Mouse (Mus musculus) bone marrow macrophage, adult 2 months (primary cell): ENCODE results near the gene Cpm. TPM values are rescaled to one million over a fixed set of nuclear protein-coding genes. Genes with fewer than 3 reads are reported as not detected.

Source experiments
- H3K27ac ChIP-seq: 2 replicates; pipeline ENCODE4 v1.5.1; 2012; ENCODE audit warnings: low read depth, low read length; ENCODE audit not compliant: insufficient read depth
- H3K4me1 ChIP-seq: 2 replicates; pipeline ENCODE4 v1.6.1; 2012; ENCODE audit warnings: low read length; ENCODE audit not compliant: control insufficient read depth, insufficient read depth
- H3K4me3 ChIP-seq: 2 replicates; pipeline ENCODE4 v1.5.1; 2012; ENCODE audit warnings: mild to moderate bottlenecking, low read length, moderate library complexity; ENCODE audit not compliant: insufficient read depth
- CTCF ChIP-seq: IDR thresholded peaks from 2 replicates; pipeline ENCODE4 v1.5.1; 2012; ENCODE audit warnings: low read depth, mild to moderate bottlenecking, low read length, moderate library complexity
- POLR2A ChIP-seq: IDR thresholded peaks from 2 replicates; pipeline ENCODE4 v1.6.1; 2012; ENCODE audit warnings: mild to moderate bottlenecking, low read depth, low read length, borderline replicate concordance
- polyA plus RNA-seq: library from polyadenylated mRNA; stranded (reverse); fragments of >200 nt; gene quantifications from 2 replicates; pipeline ENCODE4 v1.2.4, GENCODE M21; 2012; ENCODE audit not compliant: missing spikeins, insufficient read depth, insufficient read length

The Cpm gene
- polyA plus RNA-seq, 1 experiment = not detected

GRCm38 (mm10) chr10:117705806-117706205 lies 76.5 kb downstream of the Cpm start:
- Histone ChIP-seq H3K4me1 (peaks cover 11% of the 10 kb centered on the region), H3K4me3 (no peak overlapping the region), H3K27ac (no peak overlapping the region)
- TF ChIP-seq POLR2A (no peak), CTCF (no peak)

- TF ChIP-seq CTCF (no peak), POLR2A (no peak)
- H3K27ac ChIP-seq = peak overlapping the region; percentile 17; the same call in 1 of the 2 replicates
- H3K4me1 ChIP-seq = peaks cover 14% of the 10 kb centered on the region
- H3K4me3 ChIP-seq = peak overlapping the region; percentile 38
Measured at GRCm38 (mm10) chr10:117706440-117706839, 77.1 kb downstream of the Cpm start.

- Histone ChIP-seq H3K27ac (0 out of 2 replicates have a peak overlapping the region, but pooled peaks have one; percentile 17), H3K4me1 (peaks cover 19% of the 10 kb centered on the region), H3K4me3 (peak overlapping the region; percentile 38)
- TF ChIP-seq POLR2A (no peak), CTCF (no peak)
Measured at GRCm38 (mm10) chr10:117707114-117707838, 78.0 kb downstream of the Cpm start.

- Histone ChIP-seq H3K4me3 (peak overlapping the region; percentile 96), H3K4me1 (peaks cover 19% of the 10 kb centered on the region), H3K27ac (no peak overlapping the region)
- TF ChIP-seq CTCF = no peak
- TF ChIP-seq POLR2A = no peak
Measured at GRCm38 (mm10) chr10:117708376-117708775, 79.1 kb downstream of the Cpm start.

GRCm38 (mm10) chr10:117708856-117709255 lies 79.6 kb downstream of the Cpm start:
- Histone ChIP-seq H3K4me3 (peak overlapping the region; percentile 96), H3K4me1 (peaks cover 19% of the 10 kb centered on the region), H3K27ac (peak overlapping the region; percentile 100)
- no peak for TF ChIP-seq CTCF
- TF ChIP-seq POLR2A = no peak

GRCm38 (mm10) chr10:117709326-117709830 lies 80.1 kb downstream of the Cpm start:
- H3K27ac ChIP-seq = peak overlapping the region; percentile 100
- H3K4me1 ChIP-seq = peaks cover 19% of the 10 kb centered on the region
- peak overlapping the region; percentile 96 for H3K4me3 ChIP-seq
- TF ChIP-seq POLR2A = no peak
- no peak for TF ChIP-seq CTCF

GRCm38 (mm10) chr10:117709930-117710603 lies 80.8 kb downstream of the Cpm start:
- Histone ChIP-seq H3K4me1 (peaks cover 25% of the 10 kb centered on the region), H3K27ac (peak overlapping the region; percentile 100), H3K4me3 (peak overlapping the region; percentile 96)
- TF ChIP-seq POLR2A (no peak; the same call in 1 of the 2 replicates), CTCF (no peak)

- TF ChIP-seq POLR2A (no peak), CTCF (peak; percentile 17; the same call in 1 of the 2 replicates)
- H3K4me1 ChIP-seq = peaks cover 26% of the 10 kb centered on the region
- peak within 1 kb of the TSS; percentile 96 for H3K4me3 ChIP-seq
- peak within 1 kb of the TSS; percentile 100 for H3K27ac ChIP-seq
Measured at GRCm38 (mm10) chr10:117710604-117711141, 81.4 kb downstream of the Cpm start, which contains the start of gene Mdm2. Mdm2 (minus strand) TSS chr10:117710758.

GRCm38 (mm10) chr10:117711408-117711807 lies 82.1 kb downstream of the Cpm start:
- H3K27ac ChIP-seq = peak overlapping the region; percentile 73
- peaks cover 31% of the 10 kb centered on the region for H3K4me1 ChIP-seq
- H3K4me3 ChIP-seq = peak overlapping the region; percentile 57; the same call in 1 of the 2 replicates
- TF ChIP-seq CTCF (no peak), POLR2A (no peak)

GRCm38 (mm10) chr10:117712191-117712754 lies 83.0 kb downstream of the Cpm start:
- TF ChIP-seq POLR2A (no peak), CTCF (no peak)
- peaks cover 34% of the 10 kb centered on the region for H3K4me1 ChIP-seq
- no peak overlapping the region for H3K4me3 ChIP-seq
- no peak overlapping the region for H3K27ac ChIP-seq
